Mouse (Mus musculus) lung, embryonic 14.5 days (tissue): ENCODE data around the gene C1qtnf3. TPM values are rescaled to one million over a fixed set of nuclear protein-coding genes. Genes with fewer than 3 reads are reported as not detected.
"Not testable (repeated sequence)": the region's sequence is repeated elsewhere in the genome, so short reads cannot be mapped to it uniquely, and the experiment has no call there.

ENCODE experiments used
- ATAC-seq: fragments of 200-750 bp; cut with Nextera tagmentation; 2 replicates; pipeline ENCODE4 v1.8.0; 2017; ENCODE audit warnings: mild to moderate bottlenecking, moderate TSS enrichment, moderate library complexity; ENCODE audit not compliant: insufficient read depth
- DNase-seq: peaks from one replicate; pipeline ENCODE4 v3.0.0-alpha.2; 2015
- H3K27ac ChIP-seq: fragments of 300-500 bp; sonication (generic); 2 replicates; pipeline ENCODE4 v1.5.1; 2014; ENCODE audit warnings: low read depth, mild to moderate bottlenecking, moderate library complexity
- H3K27me3 ChIP-seq: fragments of 300-500 bp; sonication (generic); 2 replicates; pipeline ENCODE4 v1.6.1; 2014; ENCODE audit warnings: low read length, control low read depth; ENCODE audit not compliant: insufficient read depth
- H3K36me3 ChIP-seq: fragments of 300-500 bp; sonication (generic); 2 replicates; pipeline ENCODE4 v1.6.1; 2014; ENCODE audit warnings: control low read depth; ENCODE audit not compliant: insufficient read depth
- H3K4me1 ChIP-seq: fragments of 300-500 bp; sonication (generic); 2 replicates; pipeline ENCODE4 v1.6.1; 2014; ENCODE audit warnings: antibody characterized with exemption, control low read depth; ENCODE audit not compliant: insufficient read depth
- H3K4me2 ChIP-seq: fragments of 300-500 bp; sonication (generic); 2 replicates; pipeline ENCODE4 v1.6.1; 2014; ENCODE audit warnings: mild to moderate bottlenecking
- H3K4me3 ChIP-seq: fragments of 300-500 bp; sonication (generic); 2 replicates; pipeline ENCODE4 v1.5.1; 2014; ENCODE audit warnings: low read depth, low read length
- H3K9ac ChIP-seq: fragments of 300-500 bp; sonication (generic); 2 replicates; pipeline ENCODE4 v1.6.1; 2014
- H3K9me3 ChIP-seq: fragments of 300-500 bp; sonication (generic); 2 replicates; pipeline ENCODE4 v1.6.1; 2016; ENCODE audit warnings: low read depth, low read length, control low read depth
- CTCF ChIP-seq: IDR thresholded peaks from 2 replicates; pipeline ENCODE4 v1.5.1; 2016; ENCODE audit warnings: antibody characterized with exemption, low read depth
- WGBS: fragments of 180-500 bp; shearing (Covaris S2); extraction: QIAGEN DNeasy Blood & Tissue Kit; methylation state at CpG from one replicate; pipeline ENCODE4 v1.1.7; 2014; 5-methylcytosine and 5-hydroxymethylcytosine counted together
- polyA plus RNA-seq: library from polyadenylated mRNA; unstranded; fragments of >200 nt; fragmentation: Nextera tagmentation; extraction: Ambion mirVana; gene quantifications from 2 replicates; pipeline ENCODE4 v1.2.1, GENCODE M21; 2014

Gene C1qtnf3
- polyA plus RNA-seq, 1 experiment from 2014 or later = 0.14 TPM

- Histone ChIP-seq H3K9ac (peak within 1 kb of the TSS; percentile 70), H3K27me3 (no peaks in the 10 kb centered on the region), H3K36me3 (no peaks in the 10 kb centered on the region), H3K9me3 (no peaks in the 10 kb centered on the region), H3K4me3 (peak within 1 kb of the TSS; percentile 69), H3K27ac (peak within 1 kb of the TSS; percentile 83), H3K4me2 (peak within 1 kb of the TSS; percentile 81), H3K4me1 (no peaks in the 10 kb centered on the region)
- WGBS = under 1% methylated on average over 52 of the region's 52 CpGs
- DNase-seq = peak; percentile 95
- peak; percentile 53 for TF ChIP-seq CTCF
- ATAC-seq = peak; percentile 100
These were observed 29.4 kb downstream of the C1qtnf3 start, which contains the start of gene Amacr for GRCm38 (mm10) chr15:10981377-10982063. Amacr (plus strand) TSS chr15:10981756.

GRCm38 (mm10) chr15:10982064-10982435, 29.9 kb downstream of the C1qtnf3 start:
- no peaks in the 10 kb centered on the region for H3K36me3 ChIP-seq
- no peaks in the 10 kb centered on the region for H3K4me1 ChIP-seq
- TF ChIP-seq CTCF = no peak
- H3K9me3 ChIP-seq = no peaks in the 10 kb centered on the region
- peak overlapping the region; percentile 83; the same call in 1 of the 2 replicates for H3K27ac ChIP-seq
- 4% methylated on average over 6 of the region's 6 CpGs for WGBS
- ATAC-seq = peak; percentile 22; the same call in 1 of the 2 replicates
- peak overlapping the region; percentile 70 for H3K9ac ChIP-seq
- H3K27me3 ChIP-seq = no peaks in the 10 kb centered on the region
- DNase-seq = peak; percentile 9
- H3K4me3 ChIP-seq = peak overlapping the region; percentile 69
- peak overlapping the region; percentile 81 for H3K4me2 ChIP-seq

- Histone ChIP-seq H3K27ac (no peak overlapping the region), H3K4me2 (no peak overlapping the region), H3K4me1 (no peaks in the 10 kb centered on the region), H3K9me3 (no peaks in the 10 kb centered on the region), H3K27me3 (no peaks in the 10 kb centered on the region), H3K9ac (no peak overlapping the region), H3K4me3 (no peak overlapping the region), H3K36me3 (peaks cover 12% of the 10 kb centered on the region; the same call in 1 of the 2 replicates)
- no peak for TF ChIP-seq CTCF
- DNase-seq (no peak), ATAC-seq (no peak)
- WGBS = 72% methylated on average over 6 of the region's 6 CpGs
These were observed 33.6 kb downstream of the C1qtnf3 start for GRCm38 (mm10) chr15:10985756-10986155.

GRCm38 (mm10) chr15:10986477-10986876, 34.3 kb downstream of the C1qtnf3 start:
- H3K36me3 ChIP-seq = peaks cover 12% of the 10 kb centered on the region; the same call in 1 of the 2 replicates
- not testable (repeated sequence) for H3K9me3 ChIP-seq, H3K9ac ChIP-seq, H3K4me2 ChIP-seq, DNase-seq, H3K4me1 ChIP-seq, H3K27me3 ChIP-seq, H3K27ac ChIP-seq, H3K4me3 ChIP-seq, ATAC-seq
- 79% methylated on average over 2 of the region's 2 CpGs for WGBS

GRCm38 (mm10) chr15:10990411-10990810, 38.3 kb downstream of the C1qtnf3 start:
- TF ChIP-seq CTCF = no peak
- H3K27me3 ChIP-seq = no peaks in the 10 kb centered on the region
- no peak overlapping the region for H3K4me3 ChIP-seq
- H3K9me3 ChIP-seq = no peaks in the 10 kb centered on the region
- H3K36me3 ChIP-seq = peaks cover 17% of the 10 kb centered on the region; the same call in 1 of the 2 replicates
- no peaks in the 10 kb centered on the region for H3K4me1 ChIP-seq
- no peak overlapping the region for H3K9ac ChIP-seq
- DNase-seq (no peak), ATAC-seq (no peak)
- H3K27ac ChIP-seq = no peak overlapping the region
- H3K4me2 ChIP-seq = no peak overlapping the region
- WGBS = 45% methylated on average over 2 of the region's 2 CpGs

GRCm38 (mm10) chr15:10991566-10991965, 39.4 kb downstream of the C1qtnf3 start:
- Histone ChIP-seq H3K9ac (no peak overlapping the region), H3K4me3 (no peak overlapping the region), H3K4me1 (no peaks in the 10 kb centered on the region), H3K9me3 (no peaks in the 10 kb centered on the region), H3K27me3 (no peaks in the 10 kb centered on the region), H3K4me2 (no peak overlapping the region), H3K36me3 (peaks cover 17% of the 10 kb centered on the region; the same call in 1 of the 2 replicates), H3K27ac (no peak overlapping the region)
- ATAC-seq = no peak
- 77% methylated on average over 1 of the region's 1 CpGs for WGBS
- 0 out of 2 replicates have a peak, but pooled peaks have one; percentile 6 for TF ChIP-seq CTCF
- DNase-seq = no peak

- no peaks in the 10 kb centered on the region for H3K9me3 ChIP-seq
- ATAC-seq = no peak
These were observed 47.7 kb downstream of the C1qtnf3 start for GRCm38 (mm10) chr15:10999832-11000231.

More at GRCm38 (mm10) chr15:10999832-11000231, 47.7 kb downstream of the C1qtnf3 start:
- Histone ChIP-seq H3K4me1 (no peaks in the 10 kb centered on the region), H3K4me2 (peak overlapping the region; percentile 23; the same call in 1 of the 2 replicates), H3K27me3 (no peaks in the 10 kb centered on the region), H3K27ac (no peak overlapping the region), H3K9ac (no peak overlapping the region), H3K4me3 (no peak overlapping the region), H3K36me3 (0 out of 2 replicates have a peak, but pooled peaks cover 5% of the 10 kb centered on the region)
- DNase-seq = peak; percentile 37
- WGBS = 38% methylated on average over 5 of the region's 5 CpGs
- TF ChIP-seq CTCF = no peak
